Mouse (Mus musculus) midbrain, embryonic 12.5 days (tissue): ENCODE measurements around the gene Zfp704. TPM values are rescaled to one million over a fixed set of nuclear protein-coding genes. Genes with fewer than 3 reads are reported as not detected.

Source experiments
- ATAC-seq: fragments of 200-750 bp; cut with Nextera tagmentation; 2 replicates; pipeline ENCODE4 v1.8.0; 2017; ENCODE audit warnings: low read depth, moderate TSS enrichment, moderate library complexity; ENCODE audit not compliant: low FRiP score
- H3K27ac ChIP-seq: fragments of 300-500 bp; sonication (generic); replicated peaks from 2 replicates; pipeline ENCODE4 v1.5.1; 2016; ENCODE audit warnings: mild to moderate bottlenecking
- H3K27me3 ChIP-seq: fragments of 300-500 bp; sonication (generic); 2 replicates; pipeline ENCODE4 v1.6.1; 2016; ENCODE audit warnings: mild to moderate bottlenecking
- H3K36me3 ChIP-seq: fragments of 300-500 bp; sonication (generic); 2 replicates; pipeline ENCODE4 v1.6.1; 2016
- H3K4me1 ChIP-seq: fragments of 300-500 bp; sonication (generic); 2 replicates; pipeline ENCODE4 v1.6.1; 2016
- H3K4me2 ChIP-seq: fragments of 300-500 bp; sonication (generic); replicated peaks from 2 replicates; pipeline ENCODE4 v1.6.1; 2016; ENCODE audit warnings: mild to moderate bottlenecking, moderate library complexity
- H3K4me3 ChIP-seq: fragments of 300-500 bp; sonication (generic); 2 replicates; pipeline ENCODE4 v1.5.1; 2016; ENCODE audit warnings: mild to moderate bottlenecking
- H3K9ac ChIP-seq: fragments of 300-500 bp; sonication (generic); replicated peaks from 2 replicates; pipeline ENCODE4 v1.6.1; 2016; ENCODE audit warnings: mild to moderate bottlenecking, moderate library complexity
- H3K9me3 ChIP-seq: fragments of 300-500 bp; sonication (generic); 2 replicates; pipeline ENCODE4 v1.6.1; 2016; ENCODE audit warnings: mild to moderate bottlenecking
- WGBS: fragments of 180-500 bp; shearing (Covaris S2); methylation state at CpG from one replicate; pipeline ENCODE4 v1.1.7; 2016; 5-methylcytosine and 5-hydroxymethylcytosine counted together
- polyA plus RNA-seq: library from polyadenylated mRNA; unstranded; fragments of >200 nt; fragmentation: Nextera tagmentation; extraction: Ambion mirVana; gene quantifications from 2 replicates; pipeline ENCODE4 v1.2.1, GENCODE M21; 2016

The Zfp704 gene
- polyA plus RNA-seq = 6.9 and 7.6 TPM in 2 replicates

- Histone ChIP-seq H3K9ac (peak within 1 kb of the TSS; percentile 94), H3K9me3 (no peaks in the 10 kb centered on the region), H3K27me3 (peaks cover 12% of the 10 kb centered on the region; the same call in 1 of the 2 replicates), H3K36me3 (no peaks in the 10 kb centered on the region), H3K4me1 (peaks cover 19% of the 10 kb centered on the region), H3K4me2 (peak within 1 kb of the TSS; percentile 84), H3K27ac (peak within 1 kb of the TSS; percentile 95), H3K4me3 (peak within 1 kb of the TSS; percentile 87)
- peak; percentile 92 for ATAC-seq
- WGBS = under 1% methylated on average over 65 of the region's 97 CpGs
Observed at GRCm38 (mm10) chr3:9609581-9610341, at the start of gene Zfp704. TSS of gene Zfp704 (minus strand) at chr3:9610085.

GRCm38 (mm10) chr3:9633036-9634005 is 23.4 kb upstream of the Zfp704 start:
- H3K4me1 ChIP-seq = peaks cover 11% of the 10 kb centered on the region
- H3K27me3 ChIP-seq = 0 out of 2 replicates have a peak, but pooled peaks cover 5% of the 10 kb centered on the region
- no peak overlapping the region for H3K4me2 ChIP-seq
- no peak overlapping the region for H3K4me3 ChIP-seq
- WGBS = 86% methylated on average over 10 of the region's 10 CpGs
- no peak overlapping the region for H3K27ac ChIP-seq
- ATAC-seq = no peak
- H3K36me3 ChIP-seq = no peaks in the 10 kb centered on the region
- H3K9ac ChIP-seq = no peak overlapping the region
- H3K9me3 ChIP-seq = no peaks in the 10 kb centered on the region

- Histone ChIP-seq H3K4me2 (peak overlapping the region; percentile 48), H3K36me3 (no peaks in the 10 kb centered on the region), H3K27me3 (0 out of 2 replicates have a peak, but pooled peaks cover 5% of the 10 kb centered on the region), H3K4me1 (peaks cover 11% of the 10 kb centered on the region), H3K9ac (no peak overlapping the region; the same call in 1 of the 2 replicates), H3K4me3 (peak overlapping the region; percentile 15; the same call in 1 of the 2 replicates), H3K9me3 (no peaks in the 10 kb centered on the region), H3K27ac (no peak overlapping the region)
- ATAC-seq = peak; percentile 62; the same call in 1 of the 2 replicates
- WGBS = 11% methylated on average over 17 of the region's 17 CpGs
Observed at GRCm38 (mm10) chr3:9629951-9630350, 20.1 kb upstream of the Zfp704 start.

- Histone ChIP-seq H3K4me1 (peaks cover 11% of the 10 kb centered on the region), H3K36me3 (no peaks in the 10 kb centered on the region), H3K9me3 (no peaks in the 10 kb centered on the region), H3K4me2 (no peak overlapping the region), H3K9ac (no peak overlapping the region), H3K27ac (no peak overlapping the region), H3K27me3 (0 out of 2 replicates have a peak, but pooled peaks cover 5% of the 10 kb centered on the region), H3K4me3 (no peak overlapping the region)
- WGBS = 76% methylated on average over 4 of the region's 4 CpGs
- ATAC-seq = no peak
Observed at GRCm38 (mm10) chr3:9628041-9628440, 18.2 kb upstream of the Zfp704 start.

GRCm38 (mm10) chr3:9626149-9626548 is 16.3 kb upstream of the Zfp704 start:
- no peak for ATAC-seq
- WGBS = 78% methylated on average over 5 of the region's 5 CpGs
- Histone ChIP-seq H3K4me2 (no peak overlapping the region), H3K36me3 (no peaks in the 10 kb centered on the region), H3K27ac (no peak overlapping the region), H3K4me1 (peaks cover 11% of the 10 kb centered on the region), H3K9me3 (no peaks in the 10 kb centered on the region), H3K27me3 (0 out of 2 replicates have a peak, but pooled peaks cover 5% of the 10 kb centered on the region), H3K9ac (no peak overlapping the region), H3K4me3 (no peak overlapping the region)

GRCm38 (mm10) chr3:9620611-9621010 is 10.7 kb upstream of the Zfp704 start:
- H3K4me1 ChIP-seq = no peaks in the 10 kb centered on the region
- no peak overlapping the region for H3K27ac ChIP-seq
- no peaks in the 10 kb centered on the region for H3K9me3 ChIP-seq
- no peak for ATAC-seq
- WGBS = 94% methylated on average over 12 of the region's 12 CpGs
- H3K9ac ChIP-seq = no peak overlapping the region
- no peak overlapping the region for H3K4me2 ChIP-seq
- no peaks in the 10 kb centered on the region for H3K36me3 ChIP-seq
- H3K27me3 ChIP-seq = no peaks in the 10 kb centered on the region
- no peak overlapping the region for H3K4me3 ChIP-seq

GRCm38 (mm10) chr3:9619562-9620275 is 9.8 kb upstream of the Zfp704 start:
- WGBS = 86% methylated on average over 6 of the region's 6 CpGs
- Histone ChIP-seq H3K9me3 (no peaks in the 10 kb centered on the region), H3K27me3 (no peaks in the 10 kb centered on the region), H3K27ac (no peak overlapping the region), H3K4me3 (no peak overlapping the region), H3K4me2 (no peak overlapping the region), H3K9ac (no peak overlapping the region), H3K4me1 (no peaks in the 10 kb centered on the region), H3K36me3 (no peaks in the 10 kb centered on the region)
- no peak for ATAC-seq

GRCm38 (mm10) chr3:9617101-9617500 is 7.2 kb upstream of the Zfp704 start:
- H3K4me3 ChIP-seq = no peak overlapping the region
- H3K9me3 ChIP-seq = no peaks in the 10 kb centered on the region
- H3K27ac ChIP-seq = no peak overlapping the region
- no peaks in the 10 kb centered on the region for H3K36me3 ChIP-seq
- H3K4me2 ChIP-seq = no peak overlapping the region
- 78% methylated on average over 9 of the region's 9 CpGs for WGBS
- H3K27me3 ChIP-seq = no peaks in the 10 kb centered on the region
- H3K4me1 ChIP-seq = no peaks in the 10 kb centered on the region
- no peak for ATAC-seq
- H3K9ac ChIP-seq = no peak overlapping the region

GRCm38 (mm10) chr3:9614676-9615075 is 4.8 kb upstream of the Zfp704 start:
- no peak overlapping the region for H3K27ac ChIP-seq
- H3K4me3 ChIP-seq = no peak overlapping the region
- no peak overlapping the region for H3K4me2 ChIP-seq
- no peaks in the 10 kb centered on the region for H3K36me3 ChIP-seq
- no peak overlapping the region for H3K9ac ChIP-seq
- H3K4me1 ChIP-seq = no peaks in the 10 kb centered on the region
- H3K9me3 ChIP-seq = no peaks in the 10 kb centered on the region
- no peak for ATAC-seq
- peaks cover 10% of the 10 kb centered on the region; the same call in 1 of the 2 replicates for H3K27me3 ChIP-seq
- 74% methylated on average over 12 of the region's 12 CpGs for WGBS

- Histone ChIP-seq H3K9ac (no peak overlapping the region), H3K4me3 (no peak overlapping the region), H3K9me3 (no peaks in the 10 kb centered on the region), H3K4me1 (no peaks in the 10 kb centered on the region), H3K36me3 (no peaks in the 10 kb centered on the region), H3K27me3 (peaks cover 10% of the 10 kb centered on the region; the same call in 1 of the 2 replicates), H3K4me2 (no peak overlapping the region), H3K27ac (no peak overlapping the region)
- 76% methylated on average over 8 of the region's 8 CpGs for WGBS
- ATAC-seq = no peak
Observed at GRCm38 (mm10) chr3:9614011-9614410, 4.1 kb upstream of the Zfp704 start.

- no peak for ATAC-seq
- Histone ChIP-seq H3K36me3 (no peaks in the 10 kb centered on the region), H3K4me2 (no peak overlapping the region), H3K27me3 (peaks cover 12% of the 10 kb centered on the region; the same call in 1 of the 2 replicates), H3K4me1 (peaks cover 13% of the 10 kb centered on the region), H3K4me3 (no peak overlapping the region), H3K27ac (no peak overlapping the region), H3K9me3 (no peaks in the 10 kb centered on the region), H3K9ac (no peak overlapping the region)
- 83% methylated on average over 4 of the region's 4 CpGs for WGBS
Observed at GRCm38 (mm10) chr3:9611226-9611625, 1.3 kb upstream of the Zfp704 start.
